Mouse (Mus musculus): ENCODE measurements at regions not wholly inside any gene's neighbourhood (a gene's known extent, or its start where the extent isn't known, plus 50 kb on each side); places are given as distances from the start of the nearest gene placed in this dataset.

- DNase-seq (ENCODE audit: low spot score in 2 of 2), result no peak
Measured at GRCm38 (mm10) chr14:76868831-76869230, 167.7 kb upstream of the Ccdc122 start.

GRCm38 (mm10) chr14:76868131-76868530 is 168.4 kb upstream of the Ccdc122 start:
- DNase-seq (ENCODE audit: low spot score in 2 of 2), result no peak

GRCm38 (mm10) chr14:76864664-76865063 is 171.9 kb upstream of the Ccdc122 start:
- DNase-seq (ENCODE audit: low spot score in 2 of 2), result no peak

GRCm38 (mm10) chr14:76863035-76863706 is 173.4 kb upstream of the Ccdc122 start:
- no peak for DNase-seq (ENCODE audit: low spot score in 2 of 2)

- no peak for DNase-seq (ENCODE audit: low spot score in 2 of 2)
Measured at GRCm38 (mm10) chr14:76858396-76858795, 178.2 kb upstream of the Ccdc122 start.

DNA sequence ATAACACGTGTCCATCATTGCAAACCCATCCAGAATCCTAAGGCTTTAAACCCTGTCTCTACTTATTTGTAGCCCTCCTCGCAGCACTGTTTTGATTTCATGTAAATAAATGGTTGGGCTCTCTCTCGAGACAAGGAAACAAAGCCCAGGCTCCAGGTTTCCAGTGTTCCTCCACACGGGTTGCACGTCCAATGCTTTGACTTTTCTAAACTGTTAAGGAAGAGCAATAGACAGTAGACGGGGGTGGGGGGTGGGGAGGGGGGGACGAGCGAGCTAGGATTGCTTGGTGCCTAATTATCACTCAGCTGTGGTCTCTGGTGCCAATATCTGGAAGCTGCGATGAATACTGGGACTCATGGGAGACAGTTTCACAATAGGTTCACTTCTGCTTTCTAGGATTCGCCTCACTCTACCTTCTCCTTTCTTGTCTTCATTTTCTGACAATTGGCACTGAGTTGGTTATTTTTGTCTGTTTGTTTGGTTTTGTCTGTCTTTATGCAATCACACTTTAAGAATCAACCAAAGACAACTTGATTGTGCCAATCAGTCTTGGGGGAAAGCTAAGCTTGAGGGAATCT is 179.3 kb upstream of the Ccdc122 start:
- no peak for DNase-seq (ENCODE audit: low spot score in 2 of 2)

DNA sequence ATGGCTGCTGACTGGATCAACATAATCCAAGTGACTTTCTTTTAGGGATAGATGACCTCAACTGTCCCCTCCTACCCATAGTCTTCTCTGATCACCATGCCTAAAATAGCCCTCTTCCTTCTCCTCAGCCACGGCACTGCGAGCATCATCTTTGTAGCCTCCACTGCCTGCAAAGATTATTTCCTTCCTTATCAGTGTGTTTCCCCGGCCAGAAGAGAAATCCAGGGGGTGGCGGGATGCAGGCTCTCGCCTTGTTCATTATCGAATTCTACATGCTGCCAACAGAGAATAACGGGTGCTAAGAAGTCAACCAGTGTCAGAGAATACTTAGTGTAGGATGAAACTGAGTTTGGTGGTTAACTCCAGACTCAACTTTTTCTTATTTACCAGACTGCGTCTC is 180.0 kb upstream of the Ccdc122 start:
- DNase-seq (ENCODE audit: low spot score in 2 of 2), result no peak

DNA sequence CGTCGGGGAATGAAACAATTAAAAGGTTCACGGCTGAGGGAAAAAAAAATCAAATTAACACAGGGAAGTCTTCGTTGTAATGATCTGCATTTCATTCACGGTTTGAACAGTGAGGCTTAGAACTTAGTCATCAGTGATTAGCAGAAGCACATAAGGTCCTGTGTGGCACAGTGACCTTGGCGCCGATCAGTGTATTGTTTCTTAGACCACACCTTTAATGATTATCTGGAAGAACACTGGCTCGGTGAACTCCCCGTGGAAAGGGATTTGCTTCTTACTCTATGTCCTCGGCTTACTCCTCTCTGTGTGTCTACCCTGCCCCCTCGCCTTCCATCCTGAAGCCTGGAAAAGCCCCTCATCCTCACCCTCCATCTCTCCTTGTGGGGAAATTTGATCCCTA is 181.6 kb upstream of the Ccdc122 start:
- no peak for DNase-seq (ENCODE audit: low spot score in 2 of 2)

- no peak for DNase-seq (ENCODE audit: low spot score in 2 of 2)
Measured at GRCm38 (mm10) chr14:76851473-76852214, 184.9 kb upstream of the Ccdc122 start.

DNA sequence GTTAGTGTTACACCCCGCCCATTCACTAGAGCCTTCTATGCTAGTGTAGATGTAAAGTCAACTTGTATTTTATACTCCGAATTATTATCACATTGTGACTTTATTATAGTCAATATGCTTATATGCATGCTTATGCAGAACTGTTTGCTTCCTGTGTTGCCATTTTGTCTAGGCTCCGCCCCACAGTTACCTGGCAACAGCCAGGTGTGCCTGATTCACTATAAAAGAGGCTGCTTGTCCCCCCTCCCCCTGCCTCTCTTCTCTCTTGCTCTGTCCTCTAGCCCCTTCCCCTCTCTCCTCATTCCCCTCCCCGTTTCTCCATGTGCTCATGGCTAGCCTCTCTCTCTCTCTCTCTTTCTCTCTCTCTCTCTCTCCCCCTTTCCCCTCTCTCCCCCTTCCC is 185.9 kb upstream of the Ccdc122 start:
- no peak for DNase-seq (ENCODE audit: low spot score in 2 of 2)

DNA sequence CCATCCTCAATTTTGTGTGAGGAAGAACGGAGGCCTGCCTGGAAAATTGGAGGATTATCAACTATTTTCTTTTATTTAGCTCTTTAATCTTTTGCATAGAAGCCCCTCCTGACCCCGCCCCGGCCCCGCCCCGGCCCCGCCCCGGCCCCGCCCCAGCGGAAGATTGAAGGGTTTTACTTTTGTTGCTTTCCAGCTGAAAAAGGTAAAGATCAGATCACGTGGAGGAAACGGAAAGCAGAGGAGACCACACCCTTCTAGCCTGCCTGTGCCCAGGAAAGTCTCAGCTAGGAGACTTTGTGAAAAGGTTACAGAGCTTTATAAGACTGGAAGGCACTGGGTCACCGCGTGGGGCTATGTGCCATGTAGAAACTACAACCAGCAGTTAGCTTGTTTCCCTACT is 186.5 kb upstream of the Ccdc122 start:
- DNase-seq (ENCODE audit: low spot score in 2 of 2), result no peak

GRCm38 (mm10) chr14:76849636-76850035 is 186.9 kb upstream of the Ccdc122 start:
- no peak for DNase-seq (ENCODE audit: low spot score in 2 of 2)

DNA sequence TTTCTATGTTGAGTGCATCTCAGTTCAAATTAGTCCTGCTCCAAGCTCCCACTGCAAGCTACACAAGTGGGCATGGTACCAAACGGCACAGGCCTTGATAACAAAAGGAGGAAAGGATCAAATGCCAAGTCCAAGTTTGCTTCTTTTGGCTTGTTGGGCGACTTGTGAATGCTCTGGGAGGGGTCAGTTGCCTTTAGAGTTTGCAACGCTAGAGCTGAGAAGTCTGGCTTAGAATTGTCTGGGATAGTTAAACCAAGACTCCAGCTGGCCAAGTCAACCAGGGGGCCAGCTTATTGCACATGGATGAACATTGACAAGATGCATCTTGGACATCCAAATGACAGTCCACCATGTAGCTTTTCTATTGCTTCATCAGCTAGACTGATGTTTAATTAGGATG is 187.5 kb upstream of the Ccdc122 start:
- no peak for DNase-seq (ENCODE audit: low spot score in 2 of 2)

DNA sequence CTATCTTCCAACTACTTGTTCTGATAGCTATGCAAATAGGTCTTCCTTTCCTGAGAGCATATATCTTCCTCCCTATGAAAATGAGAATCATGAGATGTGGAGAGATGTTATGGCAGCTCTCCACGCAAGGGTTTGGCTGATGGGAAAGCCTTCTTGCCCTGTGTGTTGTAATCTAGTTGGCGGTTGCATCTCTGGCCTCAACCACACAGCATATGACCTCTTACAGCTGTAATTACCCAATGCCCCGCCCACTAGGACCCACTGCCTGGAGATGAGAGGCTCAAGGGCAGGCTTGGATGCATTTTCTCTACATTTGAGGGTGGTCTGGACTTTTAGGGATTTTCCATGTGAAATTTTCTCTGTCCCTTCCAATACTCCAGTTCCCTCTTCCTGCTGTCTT is 190.9 kb upstream of the Ccdc122 start:
- DNase-seq (ENCODE audit: low spot score in 2 of 2), result no peak

GRCm38 (mm10) chr14:76844717-76845116 is 191.9 kb upstream of the Ccdc122 start:
- DNase-seq (ENCODE audit: low spot score in 2 of 2), result no peak

- no peak for DNase-seq (ENCODE audit: low spot score in 2 of 2)
Measured at GRCm38 (mm10) chr14:76837583-76838220, 198.9 kb upstream of the Ccdc122 start.

- DNase-seq (ENCODE audit: low spot score in 2 of 2), result no peak
Measured at GRCm38 (mm10) chr14:76836926-76837516, 199.6 kb upstream of the Ccdc122 start.

DNA sequence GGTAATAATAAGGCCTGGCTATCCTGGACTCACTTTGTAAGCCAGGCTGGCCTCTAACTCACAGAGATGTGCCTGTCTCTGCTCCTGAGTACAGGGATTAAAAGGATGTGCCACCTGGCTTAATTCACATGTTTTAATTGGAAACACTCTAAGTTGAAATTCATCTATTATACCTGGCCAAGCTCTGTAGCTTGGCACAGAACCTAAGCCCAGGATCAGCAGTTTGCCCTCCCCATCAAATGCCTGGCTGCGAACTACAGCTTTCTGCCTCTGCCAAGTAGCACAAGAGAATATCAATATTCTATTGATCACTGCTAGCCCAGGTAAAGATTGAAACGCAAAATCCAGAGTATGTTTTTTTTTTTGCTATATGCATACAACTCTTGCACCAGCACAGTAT is 200.3 kb upstream of the Ccdc122 start:
- no peak for DNase-seq (ENCODE audit: low spot score in 2 of 2)

- no peak for DNase-seq (ENCODE audit: low spot score in 2 of 2)
Measured at GRCm38 (mm10) chr14:76834084-76834483, 202.5 kb upstream of the Ccdc122 start.

GRCm38 (mm10) chr14:76829161-76829510 is 207.4 kb upstream of the Ccdc122 start:
- DNase-seq (ENCODE audit: low spot score in 2 of 2), result no peak

GRCm38 (mm10) chr14:76828453-76829160 is 208.0 kb upstream of the Ccdc122 start:
- DNase-seq (ENCODE audit: low spot score in 2 of 2), result no peak

- no peak for DNase-seq (ENCODE audit: low spot score in 2 of 2)
Measured at GRCm38 (mm10) chr14:76824066-76824465, 212.5 kb upstream of the Ccdc122 start.

All from spleen, postnatal 14 days (tissue).